Mouse (Mus musculus): ENCODE measurements around the gene Tent5a.

Tent5a gene

DNA sequence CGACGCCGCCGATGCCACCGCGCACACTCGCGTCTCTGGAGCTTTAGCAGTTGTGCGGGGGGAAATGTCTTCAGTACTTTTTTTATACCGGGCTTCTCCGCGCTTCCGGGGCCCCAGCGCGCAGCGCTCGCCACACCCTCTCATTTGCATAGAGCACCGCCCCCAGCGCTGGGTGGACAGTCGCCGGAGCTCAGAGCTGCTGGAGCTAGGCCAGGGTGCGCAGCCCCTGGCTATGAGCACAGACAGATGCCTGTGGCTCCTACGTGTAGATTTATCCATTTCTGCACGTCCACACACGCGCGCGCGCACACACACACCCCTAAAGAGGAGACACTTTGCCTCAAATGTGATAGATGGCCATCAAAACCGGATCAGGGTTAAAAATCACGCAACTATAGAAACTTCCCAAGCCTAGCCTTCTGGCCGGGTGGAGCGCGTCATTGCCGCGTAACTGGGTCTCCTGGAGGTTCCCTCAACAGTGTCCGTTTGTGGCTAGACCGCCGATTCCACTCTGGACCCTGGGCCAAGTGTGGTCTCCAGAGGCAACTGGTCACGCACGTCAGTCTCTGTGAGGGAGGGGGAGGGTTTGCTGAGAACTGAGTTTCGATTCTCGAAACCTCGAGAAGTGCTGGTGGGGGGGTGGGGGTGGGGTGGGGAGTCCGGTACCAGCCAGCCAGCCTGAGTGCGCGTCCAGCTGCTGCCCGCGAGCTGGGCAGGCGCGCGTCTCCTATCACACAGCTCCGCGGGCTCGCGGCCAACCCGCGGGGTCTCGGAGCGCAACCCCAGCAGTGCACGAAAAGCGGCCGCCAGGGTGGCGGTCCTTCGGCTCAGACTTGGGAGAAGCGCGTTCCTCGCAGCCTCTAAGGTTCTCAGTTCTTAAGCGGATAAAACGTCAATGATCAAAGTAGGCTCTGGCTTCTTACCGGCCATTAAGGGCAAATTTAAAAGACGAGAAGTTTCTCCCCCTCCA is at the start of gene Tent5a:
Gene Tent5a, minus strand, starts transcription at position 107 of the 970 bp plus-strand sequence.
- DNase-seq (ENCODE audit: low spot score in 2 of 2), result peak; percentile 83 to 84

GRCm38 (mm10) chr9:85376643-85377307 is 49.6 kb upstream of the Tent5a start:
- no peak for DNase-seq (ENCODE audit: low spot score in 2 of 2)

- DNase-seq (ENCODE audit: low spot score in 2 of 2), result no peak
Measured at GRCm38 (mm10) chr9:85375152-85375551, 48.0 kb upstream of the Tent5a start.

GRCm38 (mm10) chr9:85372034-85372433 is 44.9 kb upstream of the Tent5a start:
- DNase-seq (ENCODE audit: low spot score in 2 of 2), result no peak

- DNase-seq (ENCODE audit: low spot score in 2 of 2), result no peak
Measured at GRCm38 (mm10) chr9:85369512-85369911, 42.4 kb upstream of the Tent5a start.

- no peak for DNase-seq (ENCODE audit: low spot score in 2 of 2)
Measured at GRCm38 (mm10) chr9:85357154-85357860, 30.2 kb upstream of the Tent5a start.

- DNase-seq (ENCODE audit: low spot score in 2 of 2), result no peak
Measured at GRCm38 (mm10) chr9:85355559-85355958, 28.4 kb upstream of the Tent5a start.

GRCm38 (mm10) chr9:85347823-85348523 is 20.8 kb upstream of the Tent5a start:
- DNase-seq (ENCODE audit: low spot score in 2 of 2), result no peak

DNA sequence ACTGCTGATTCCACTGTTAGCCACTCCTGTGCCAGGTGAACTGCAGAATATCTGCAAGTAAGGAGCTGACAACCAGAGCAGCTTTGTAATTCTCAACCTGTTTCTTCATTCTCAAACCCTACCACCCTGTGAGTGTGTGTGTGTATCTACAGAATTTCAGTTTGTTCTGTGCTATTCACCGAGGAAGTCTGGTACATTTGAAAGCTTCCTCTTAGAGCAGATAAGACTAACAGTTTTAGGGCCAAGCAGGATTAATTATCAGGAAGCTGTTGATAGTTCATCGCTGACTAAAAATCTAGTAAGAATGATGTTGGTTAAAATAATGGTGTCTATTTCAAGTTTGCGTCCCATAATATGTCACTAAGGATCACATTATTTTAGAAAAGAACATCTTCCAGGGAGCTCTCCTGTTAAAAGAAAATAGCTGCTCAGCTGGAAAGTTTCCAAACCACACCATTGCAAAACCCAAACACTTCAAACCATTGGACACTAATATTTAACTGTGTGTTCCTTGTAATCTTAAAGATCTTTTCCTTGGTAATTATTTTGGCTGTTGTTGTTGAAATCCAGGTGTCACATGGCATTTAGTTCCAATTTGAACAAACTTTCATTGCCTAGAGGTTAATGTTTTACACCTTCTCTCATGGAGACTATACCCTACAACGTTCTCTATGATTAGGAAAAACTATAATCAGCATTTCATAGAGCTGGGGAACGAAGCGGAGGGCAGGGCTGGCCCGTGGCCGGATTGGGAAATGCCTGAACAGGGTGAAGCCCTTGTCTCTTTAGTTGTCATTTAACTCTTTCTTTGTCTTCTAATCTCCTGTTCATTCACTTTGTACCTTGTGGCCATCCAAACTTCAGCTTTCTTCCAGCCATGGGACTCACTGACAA is 16.0 kb upstream of the Tent5a start:
- DNase-seq (ENCODE audit: low spot score in 2 of 2), result no peak

- DNase-seq (ENCODE audit: low spot score in 2 of 2), result no peak
Measured at GRCm38 (mm10) chr9:85340303-85340702, 13.2 kb upstream of the Tent5a start.

DNA sequence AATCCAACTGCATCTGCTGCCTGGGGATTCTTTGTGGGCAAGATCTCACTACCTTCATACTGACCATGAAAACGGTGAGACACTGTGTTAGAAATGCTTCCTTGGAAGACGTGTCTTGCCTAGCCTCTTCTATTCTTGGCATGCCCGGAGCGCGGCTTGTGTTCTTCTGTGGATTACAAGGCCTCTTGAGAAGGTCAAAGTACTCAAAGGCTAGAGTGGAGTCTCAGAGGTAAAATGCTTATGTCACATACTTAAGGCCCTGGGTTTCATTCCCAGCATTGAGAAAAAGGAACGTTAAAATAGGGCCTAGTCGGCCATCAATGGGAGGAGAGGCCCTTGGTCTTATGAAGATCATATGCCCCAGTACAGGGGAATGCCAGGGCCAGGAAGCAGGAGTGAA is 8.9 kb upstream of the Tent5a start:
- DNase-seq (ENCODE audit: low spot score in 2 of 2), result no peak

DNA sequence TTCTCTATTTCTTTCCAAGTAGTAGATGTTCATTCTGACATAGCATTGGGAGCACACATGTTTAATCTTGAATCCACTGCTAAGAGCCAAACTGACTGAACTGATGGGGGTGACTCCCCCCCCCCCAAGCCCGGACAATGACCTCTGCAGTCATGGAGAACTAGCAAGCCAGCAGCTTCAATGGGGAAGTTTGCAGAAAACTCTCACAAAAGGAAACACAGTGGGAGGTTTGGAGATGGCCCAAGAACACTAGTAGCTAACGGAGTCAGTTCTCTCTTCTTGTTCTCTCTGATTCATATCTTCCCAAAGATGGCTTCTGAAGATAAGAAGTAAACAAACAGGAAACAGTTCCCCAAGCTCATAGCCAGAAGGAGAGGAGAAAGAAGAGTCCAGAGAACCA is 4.4 kb upstream of the Tent5a start:
- no peak for DNase-seq (ENCODE audit: low spot score in 2 of 2)

- DNase-seq (ENCODE audit: low spot score in 2 of 2), result peak; percentile 81 to 90
Measured at GRCm38 (mm10) chr9:85328259-85328658, 1.1 kb upstream of the Tent5a start.

- DNase-seq (ENCODE audit: low spot score in 2 of 2), result peak; percentile 44 to 65
Measured at GRCm38 (mm10) chr9:85326292-85327241, 581 bp downstream of the Tent5a start.

DNA sequence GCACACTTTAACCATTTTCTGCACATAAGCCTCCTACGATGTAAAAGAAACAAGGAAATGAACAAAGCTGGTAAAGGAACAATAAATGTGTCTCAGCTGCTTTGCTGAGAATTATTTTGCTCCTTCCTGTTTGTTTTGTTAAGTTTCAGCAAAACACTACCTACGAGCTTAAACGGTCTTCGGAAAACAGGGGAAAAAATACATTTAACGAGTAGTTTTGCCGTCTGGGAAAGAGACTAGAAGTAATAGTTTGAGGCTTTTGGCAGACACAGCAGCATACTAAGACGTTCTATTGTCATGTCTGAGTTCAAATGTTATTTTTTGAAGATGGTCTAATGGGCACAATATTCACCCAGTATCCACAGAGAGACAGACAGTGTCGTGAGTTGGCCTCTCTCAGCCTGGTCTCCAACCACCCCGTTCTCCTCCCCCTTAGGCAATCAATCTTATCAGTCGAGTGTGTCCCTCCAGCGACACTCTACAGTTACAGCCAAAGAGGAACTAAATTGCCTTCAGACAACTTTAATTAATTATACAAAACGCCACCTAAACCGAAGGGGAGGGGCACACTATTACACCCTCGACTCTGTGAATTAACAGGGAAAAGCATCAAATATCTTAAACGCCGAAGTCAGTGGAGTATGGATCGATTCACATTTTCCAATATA is 1.8 kb downstream of the Tent5a start:
- no peak for DNase-seq (ENCODE audit: low spot score in 2 of 2)

- no peak for DNase-seq (ENCODE audit: low spot score in 2 of 2)
Measured at GRCm38 (mm10) chr9:85324158-85324875, 2.8 kb downstream of the Tent5a start.

DNA sequence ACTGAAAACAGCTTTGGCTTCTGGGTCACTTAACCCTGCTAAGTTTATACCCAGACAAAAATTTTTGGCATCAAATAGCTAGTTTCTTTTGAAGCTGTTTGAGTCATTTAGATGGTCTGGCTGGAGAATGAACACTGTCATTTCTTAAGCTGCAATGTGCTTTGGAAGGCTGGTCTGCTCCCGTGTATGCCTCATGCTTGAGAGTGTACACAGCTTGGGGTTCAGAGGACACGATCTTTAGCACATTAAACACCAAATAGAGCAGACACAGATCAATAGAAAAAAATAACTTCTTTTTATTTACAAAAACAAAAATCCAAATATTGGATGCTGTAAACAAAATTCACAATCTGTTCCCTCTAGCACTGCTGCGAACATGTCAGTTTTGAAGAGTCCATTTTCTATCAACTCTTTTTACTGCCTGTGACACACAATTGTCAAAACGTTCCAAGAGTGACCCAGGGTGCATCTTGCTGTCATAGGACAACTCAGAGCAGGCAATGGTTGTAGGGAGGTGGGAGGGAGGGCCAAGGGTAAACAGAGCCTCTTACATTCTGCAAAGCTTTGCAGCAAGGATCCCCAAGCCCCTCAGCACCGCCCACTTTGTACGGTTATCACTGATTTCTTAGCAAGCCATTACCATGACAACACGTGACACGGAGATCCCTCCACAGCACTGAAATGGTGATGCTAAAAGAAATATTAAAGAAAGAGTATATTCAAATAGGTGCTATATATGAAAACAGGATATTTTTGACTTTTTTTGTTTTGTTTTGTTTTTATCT is 6.8 kb downstream of the Tent5a start:
- DNase-seq (ENCODE audit: low spot score in 2 of 2), result no peak

Data from urinary bladder, postnatal 4 days (tissue).